Mouse (Mus musculus): Measurements from ENCODE around the gene Dirc2.

The Dirc2 gene

GRCm38 (mm10) chr16:35685027-35685426 is 84.1 kb downstream of the Dirc2 start:
- no peak for DNase-seq (ENCODE audit: low spot score)

- DNase-seq (ENCODE audit: low spot score), result no peak
Observed at GRCm38 (mm10) chr16:35681327-35682108, 87.6 kb downstream of the Dirc2 start.

GRCm38 (mm10) chr16:35678476-35678875 is 90.7 kb downstream of the Dirc2 start:
- DNase-seq (ENCODE audit: low spot score), result no peak

GRCm38 (mm10) chr16:35677511-35678113 is 91.5 kb downstream of the Dirc2 start:
- no peak for DNase-seq (ENCODE audit: low spot score)

GRCm38 (mm10) chr16:35664847-35665246 is 104.3 kb downstream of the Dirc2 start:
- no peak for DNase-seq (ENCODE audit: low spot score)

GRCm38 (mm10) chr16:35663831-35664414 is 105.2 kb downstream of the Dirc2 start:
- no peak for DNase-seq (ENCODE audit: low spot score)

GRCm38 (mm10) chr16:35660222-35660621 is 108.9 kb downstream of the Dirc2 start:
- no peak for DNase-seq (ENCODE audit: low spot score)

GRCm38 (mm10) chr16:35653951-35654350 is 115.2 kb downstream of the Dirc2 start:
- no peak for DNase-seq (ENCODE audit: low spot score)

- no peak for DNase-seq (ENCODE audit: low spot score)
Observed at GRCm38 (mm10) chr16:35652706-35653105, 116.5 kb downstream of the Dirc2 start.

- DNase-seq (ENCODE audit: low spot score), result no peak
Observed at GRCm38 (mm10) chr16:35652206-35652605, 117.0 kb downstream of the Dirc2 start.

GRCm38 (mm10) chr16:35648862-35649261 is 120.3 kb downstream of the Dirc2 start:
- DNase-seq (ENCODE audit: low spot score), result no peak
